11 mouse cellular contexts compared by ENCODE assay signal in the genomic region with DNA sequence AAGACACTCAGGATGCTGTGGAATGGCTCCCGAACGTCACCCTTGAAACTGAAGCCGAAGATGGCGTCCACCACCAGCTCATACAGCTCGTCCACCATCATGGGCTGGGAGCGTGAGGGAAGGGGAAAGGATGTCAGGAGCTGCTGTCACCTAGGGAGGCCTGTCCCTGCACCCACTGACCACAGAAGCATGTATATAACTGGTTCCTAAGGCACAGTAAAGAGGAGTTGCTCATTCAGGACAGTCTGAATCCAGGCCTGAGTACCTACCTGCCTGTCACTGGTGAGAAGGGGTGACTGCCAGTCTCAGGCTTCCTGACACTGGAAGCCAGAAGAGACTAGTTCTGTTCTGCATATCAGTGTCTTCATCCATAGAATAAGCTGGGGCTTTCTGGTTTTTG. TPM values are rescaled to one million over a fixed set of nuclear protein-coding genes. Genes with fewer than 3 reads are reported as not detected.
DNase-seq lines count a peak whose midpoint lies in the region; ATAC-seq and TF ChIP-seq lines count a peak whose summit lies in the region.
"Had no signal": no experiment of that assay in that cellular context is flagged by ENCODE, and none has a peak within 500 bp of the region (broad histone marks: within the 10 kb centered on the region; RNA-seq: fewer than 3 reads in every experiment).

No protein-coding gene starts in this region.

- H3K27me3 ChIP-seq in heart, embryonic 12.5 days (replicated peaks): no peaks in the 10 kb centered on the region
- no peaks in the 10 kb centered on the region for H3K27me3 ChIP-seq in G1E (ENCODE audit: insufficient read depth, low read length)
- H3K27me3 ChIP-seq in hindbrain, embryonic 14.5 days (ENCODE audit: control insufficient read depth, insufficient read depth, low read length): no peaks in the 10 kb centered on the region
- no peaks in the 10 kb centered on the region for H3K27me3 ChIP-seq in midbrain, embryonic 11.5 days (ENCODE audit: control insufficient read depth, insufficient read depth, low read length)
- no peaks in the 10 kb centered on the region for H3K27me3 ChIP-seq in cerebellum, adult 2 months (ENCODE audit: control insufficient read depth, insufficient read depth, low read length)

- no peak for ATAC-seq in heart, embryonic 12.5 days (ENCODE audit: insufficient number of reproducible peaks, low FRiP score)
- ATAC-seq in G1E (ENCODE audit: extremely low read depth, insufficient number of reproducible peaks, low FRiP score, poor library complexity, severe bottlenecking): no peak
- no peak for ATAC-seq in hindbrain, embryonic 14.5 days (ENCODE audit: low FRiP score)
- ATAC-seq in midbrain, embryonic 11.5 days (ENCODE audit: low FRiP score): no peak

- H3K9me3 ChIP-seq in heart, embryonic 12.5 days (replicated peaks): no peaks in the 10 kb centered on the region
- H3K9me3 ChIP-seq in G1E (replicated peaks): no peaks in the 10 kb centered on the region
- no peaks in the 10 kb centered on the region for H3K9me3 ChIP-seq in hindbrain, embryonic 14.5 days (ENCODE audit: control insufficient read depth, low read length)
- H3K9me3 ChIP-seq in midbrain, embryonic 11.5 days (ENCODE audit: control insufficient read depth, low read length): no peaks in the 10 kb centered on the region

- no peak for TF ChIP-seq CTCF in G1E (IDR thresholded peaks at IDR 0.05; ENCODE audit: low read depth, low read length)
- no peak for TF ChIP-seq CTCF in cerebellum, adult 2 months (IDR thresholded peaks at IDR 0.05; ENCODE audit: borderline replicate concordance, insufficient read depth, low read depth, low read length)

- H3K4me1 ChIP-seq in heart, embryonic 12.5 days (replicated peaks): peaks cover 13% of the 10 kb centered on the region
- peaks cover 23% of the 10 kb centered on the region for H3K4me1 ChIP-seq in G1E (ENCODE audit: insufficient read depth, low read depth, low read length)
- peaks cover 14% of the 10 kb centered on the region for H3K4me1 ChIP-seq in hindbrain, embryonic 14.5 days (replicated peaks; ENCODE audit: control insufficient read depth, insufficient read depth, low read length)
- peaks cover 8% of the 10 kb centered on the region for H3K4me1 ChIP-seq in midbrain, embryonic 11.5 days (ENCODE audit: control insufficient read depth, insufficient read depth, low read length)
- H3K4me1 ChIP-seq in cerebellum, adult 2 months (ENCODE audit: control insufficient read depth, insufficient read depth, low read length): peaks cover 5% of the 10 kb centered on the region; the same call in 1 of the 2 replicates

- peaks cover 47% of the 10 kb centered on the region for H3K36me3 ChIP-seq in heart, embryonic 12.5 days
- H3K36me3 ChIP-seq in G1E (replicated peaks): peaks cover 50% of the 10 kb centered on the region
- peaks cover 44% of the 10 kb centered on the region for H3K36me3 ChIP-seq in hindbrain, embryonic 14.5 days (replicated peaks; ENCODE audit: control insufficient read depth, insufficient read depth)
- no peaks in the 10 kb centered on the region; the same call in 1 of the 2 replicates for H3K36me3 ChIP-seq in midbrain, embryonic 11.5 days (ENCODE audit: control insufficient read depth, insufficient read depth, low read length)

- WGBS in heart, embryonic 12.5 days: 76% methylated on average over 6 of the region's 6 CpGs
- 89% methylated on average over 6 of the region's 6 CpGs for WGBS in hindbrain, embryonic 14.5 days
- 90% methylated on average over 6 of the region's 6 CpGs for WGBS in midbrain, embryonic 11.5 days
- WGBS in cerebellum, adult 2 months: 86% methylated on average over 6 of the region's 6 CpGs

- no peak for DNase-seq in heart, postnatal 4 days
- no peak for DNase-seq in G1E (ENCODE audit: low spot score)
- no peak for DNase-seq in hindbrain, embryonic 14.5 days (ENCODE audit: low spot score)
- DNase-seq in midbrain, embryonic 11.5 days (ENCODE audit: low spot score, missing footprints): peak; percentile 79
- DNase-seq in cerebellum, adult 2 months: no peak
- no peak for DNase-seq in retina, postnatal 1 day
- DNase-seq in testis, postnatal 14 days (ENCODE audit: low spot score): no peak

- H3K27ac ChIP-seq in heart, embryonic 12.5 days (ENCODE audit: poor library complexity, severe bottlenecking): no peak overlapping the region
- no peak overlapping the region for H3K27ac ChIP-seq in hindbrain, embryonic 14.5 days
- H3K27ac ChIP-seq in midbrain, embryonic 11.5 days (ENCODE audit: low read depth, low read length): no peak overlapping the region
- no peak overlapping the region for H3K27ac ChIP-seq in cerebellum, adult 2 months (ENCODE audit: insufficient read depth, low read length)

- no peak overlapping the region for H3K4me3 ChIP-seq in heart, embryonic 12.5 days
- peak overlapping the region; percentile 49 for H3K4me3 ChIP-seq in G1E (ENCODE audit: low read depth, low read length)
- peak overlapping the region; percentile 98; the same call in 1 of the 2 replicates for H3K4me3 ChIP-seq in hindbrain, embryonic 14.5 days (replicated peaks; ENCODE audit: low read length)
- no peak overlapping the region for H3K4me3 ChIP-seq in midbrain, embryonic 11.5 days (ENCODE audit: low read depth, low read length)
- H3K4me3 ChIP-seq in cerebellum, adult 2 months (replicated peaks; ENCODE audit: insufficient read depth, low read depth, low read length): no peak overlapping the region

- no peak overlapping the region; the same call in 1 of the 2 replicates for H3K9ac ChIP-seq in heart, embryonic 12.5 days
- H3K9ac ChIP-seq in hindbrain, embryonic 14.5 days: peak overlapping the region; percentile 94; the same call in 1 of the 2 replicates
- H3K9ac ChIP-seq in midbrain, embryonic 11.5 days (ENCODE audit: low read length): no peak overlapping the region

- H3K4me2 ChIP-seq in heart, embryonic 12.5 days: peak overlapping the region; percentile 96
- peak overlapping the region; percentile 94 for H3K4me2 ChIP-seq in hindbrain, embryonic 14.5 days (replicated peaks)
- H3K4me2 ChIP-seq in midbrain, embryonic 11.5 days: no peak overlapping the region; the same call in 1 of the 2 replicates

- no peak for TF ChIP-seq POLR2A in cerebellum, adult 2 months (IDR thresholded peaks at IDR 0.05; ENCODE audit: borderline replicate concordance, insufficient read depth, low read length)

RNA-seq across cellular contexts. Expression of a gene that starts 1.3 kb away (rescaled TPM):
- 137 and 139 TPM in 2 replicates for polyA plus RNA-seq in heart, embryonic 12.5 days (2016; fragmentation: Nextera tagmentation; extraction: Ambion mirVana)
- total RNA-seq in heart, postnatal 4 days (2021): 10 to 100 TPM; 77.4 to 80.8 TPM
- total RNA-seq in G1E (2014; fragmentation: Nextera tagmentation): 41.1 and 42.1 TPM in 2 replicates
- 40.1 and 42.4 TPM in 2 replicates for total RNA-seq in G1E (2017)
- 44.1 and 52.8 TPM in 2 replicates for polyA plus RNA-seq in G1E (2012)
- 152 and 167 TPM in 2 replicates for polyA plus RNA-seq in hindbrain, embryonic 14.5 days (2014; fragmentation: Nextera tagmentation; extraction: Ambion mirVana)
- 126 and 128 TPM in 2 replicates for polyA plus RNA-seq in midbrain, embryonic 11.5 days (2014; fragmentation: Nextera tagmentation; extraction: Ambion mirVana)
- 118 and 120 TPM in 2 replicates for polyA plus RNA-seq in cerebellum, adult 2 months (2012; rRNA removed)

RNA-seq across cellular contexts. Expression of a gene that starts 14.1 kb away (rescaled TPM):
- 19.2 and 19.7 TPM in 2 replicates for polyA plus RNA-seq in heart, embryonic 12.5 days (2016; fragmentation: Nextera tagmentation; extraction: Ambion mirVana)
- total RNA-seq in heart, postnatal 4 days (2021): 1 to 10 TPM; 7.2 to 7.5 TPM
- total RNA-seq in G1E (2014; fragmentation: Nextera tagmentation) (22.5 and 27.8 TPM in 2 replicates), G1E (2017) (15.0 and 16.6 TPM in 2 replicates)
- 31.3 and 48.1 TPM in 2 replicates for polyA plus RNA-seq in G1E (2012)
- 29.8 and 30.4 TPM in 2 replicates for polyA plus RNA-seq in hindbrain, embryonic 14.5 days (2014; fragmentation: Nextera tagmentation; extraction: Ambion mirVana)
- polyA plus RNA-seq in midbrain, embryonic 11.5 days (2014; fragmentation: Nextera tagmentation; extraction: Ambion mirVana): 31.8 and 32.9 TPM in 2 replicates
- 11.4 and 14.4 TPM in 2 replicates for polyA plus RNA-seq in cerebellum, adult 2 months (2012; rRNA removed)

RNA-seq across cellular contexts. Expression of a gene that starts 21.1 kb away (rescaled TPM):
- not detected in 2 replicates for polyA plus RNA-seq in heart, embryonic 12.5 days (2016; fragmentation: Nextera tagmentation; extraction: Ambion mirVana)
- total RNA-seq in heart, postnatal 4 days (2021): not detected
- total RNA-seq in G1E (2014; fragmentation: Nextera tagmentation) (not detected in 2 replicates), G1E (2017) (0.05 TPM in 1 of 2 replicates, not detected in the other)
- polyA plus RNA-seq in G1E (2012): not detected in 2 replicates
- polyA plus RNA-seq in hindbrain, embryonic 14.5 days (2014; fragmentation: Nextera tagmentation; extraction: Ambion mirVana): not detected in 2 replicates
- polyA plus RNA-seq in midbrain, embryonic 11.5 days (2014; fragmentation: Nextera tagmentation; extraction: Ambion mirVana): not detected in 2 replicates
- not detected in 2 replicates for polyA plus RNA-seq in cerebellum, adult 2 months (2012; rRNA removed)
- total RNA-seq: common myeloid progenitor, adult 5-6 weeks; granulocyte monocyte progenitor cell, adult 5-6 weeks; left cerebral cortex, adult 18-20 months had no signal

RNA-seq across cellular contexts. Expression of a gene that starts 24.7 kb away (rescaled TPM):
- 32.3 and 36.8 TPM in 2 replicates for polyA plus RNA-seq in heart, embryonic 12.5 days (2016; fragmentation: Nextera tagmentation; extraction: Ambion mirVana)
- 10 to 100 TPM; 49.2 to 56.5 TPM for total RNA-seq in heart, postnatal 4 days (2021)
- 20.2 and 29.3 TPM in 2 replicates for total RNA-seq in G1E (2014; fragmentation: Nextera tagmentation)
- total RNA-seq in G1E (2017): 22.8 and 22.9 TPM in 2 replicates
- 10.6 and 13.8 TPM in 2 replicates for polyA plus RNA-seq in G1E (2012)
- 2.4 and 3.1 TPM in 2 replicates for polyA plus RNA-seq in hindbrain, embryonic 14.5 days (2014; fragmentation: Nextera tagmentation; extraction: Ambion mirVana)
- polyA plus RNA-seq in midbrain, embryonic 11.5 days (2014; fragmentation: Nextera tagmentation; extraction: Ambion mirVana): 15.0 and 16.5 TPM in 2 replicates
- 0.11 and 0.14 TPM in 2 replicates for polyA plus RNA-seq in cerebellum, adult 2 months (2012; rRNA removed)

RNA-seq across cellular contexts. Expression of a gene that starts 29.6 kb away (rescaled TPM):
- polyA plus RNA-seq in heart, embryonic 12.5 days (2016; fragmentation: Nextera tagmentation; extraction: Ambion mirVana): 0.08 and 0.17 TPM in 2 replicates
- not detected for total RNA-seq in heart, postnatal 4 days (2021)
- not detected in 2 replicates for total RNA-seq in G1E (2014; fragmentation: Nextera tagmentation)
- total RNA-seq in G1E (2017): not detected in 2 replicates
- not detected in 2 replicates for polyA plus RNA-seq in G1E (2012)
- 0.41 and 0.67 TPM in 2 replicates for polyA plus RNA-seq in hindbrain, embryonic 14.5 days (2014; fragmentation: Nextera tagmentation; extraction: Ambion mirVana)
- polyA plus RNA-seq in midbrain, embryonic 11.5 days (2014; fragmentation: Nextera tagmentation; extraction: Ambion mirVana): 0.11 TPM in 1 of 2 replicates, not detected in the other
- polyA plus RNA-seq in cerebellum, adult 2 months (2012; rRNA removed): 103 and 112 TPM in 2 replicates
- total RNA-seq: common myeloid progenitor, adult 5-6 weeks; granulocyte monocyte progenitor cell, adult 5-6 weeks had no signal

Comparison
In these comparisons a context has a peak if more than half of its experiments do, and no peak if none do; other contexts are left out.
1. H3K4me3 ChIP-seq: peak in G1E (single experiment) and hindbrain, embryonic 14.5 days (single experiment); none in heart, embryonic 12.5 days (single experiment), midbrain, embryonic 11.5 days (single experiment) and cerebellum, adult 2 months (single experiment).